Mouse (Mus musculus) cerebellum, adult 2 months (tissue): ENCODE measurements around the gene Cuta. TPM values are rescaled to one million over a fixed set of nuclear protein-coding genes. Genes with fewer than 3 reads are reported as not detected.

ENCODE experiments used
- DNase-seq, 2 experiments: peaks; one replicate each; pipeline ENCODE4 v3.0.0; 2021
- H3K27ac ChIP-seq: fragments of 200-500 bp; 2 replicates; pipeline ENCODE4 v1.5.1; 2012; ENCODE audit warnings: low read length, control low read depth, inconsistent platforms; ENCODE audit not compliant: insufficient read depth
- H3K27me3 ChIP-seq: fragments of 200-500 bp; 2 replicates; pipeline ENCODE4 v1.6.1; 2012; ENCODE audit warnings: inconsistent platforms, mild to moderate bottlenecking, low read length, moderate library complexity; ENCODE audit not compliant: control insufficient read depth, insufficient read depth
- H3K4me1 ChIP-seq: fragments of 200-500 bp; 2 replicates; pipeline ENCODE4 v1.6.1; 2011; ENCODE audit warnings: low read length; ENCODE audit not compliant: control insufficient read depth, insufficient read depth
- H3K4me3 ChIP-seq: fragments of 200-500 bp; replicated peaks from 2 replicates; pipeline ENCODE3; 2011; ENCODE audit warnings: mild to moderate bottlenecking, low read depth, low read length, control low read depth; ENCODE audit not compliant: insufficient read depth
- CTCF ChIP-seq: fragments of 200-500 bp; IDR thresholded peaks from 2 replicates; pipeline ENCODE4 v1.5.1; 2011; ENCODE audit warnings: low read depth, mild to moderate bottlenecking, control low read depth, low read length, moderate library complexity, borderline replicate concordance; ENCODE audit not compliant: insufficient read depth
- POLR2A ChIP-seq: fragments of 200-500 bp; IDR thresholded peaks from 2 replicates; pipeline ENCODE4 v1.6.1; 2011; ENCODE audit warnings: low read length, control low read depth, borderline replicate concordance; ENCODE audit not compliant: insufficient read depth
- WGBS: fragments of 180-500 bp; shearing (Covaris S2); methylation state at CpG from one replicate; pipeline ENCODE4 v1.1.7; 2018; 5-methylcytosine and 5-hydroxymethylcytosine counted together
- polyA plus RNA-seq: library from polyadenylated mRNA; depleted of rRNA; stranded (reverse); fragments of >200 nt; gene quantifications from 2 replicates; pipeline ENCODE4 v1.2.3, GENCODE M21; 2012

The Cuta gene
- polyA plus RNA-seq, 1 experiment = 187 TPM

GRCm38 (mm10) chr17:26972703-26973574 is 33.6 kb upstream of the Cuta start, which contains the start of gene Zbtb9:
TSS of gene Zbtb9 (plus strand) at chr17:26973167.
- TF ChIP-seq POLR2A (peak; percentile 98), CTCF (no peak)
- H3K4me3 ChIP-seq = peak within 1 kb of the TSS; percentile 89
- DNase-seq = peak; percentile 96 to 97
- H3K27me3 ChIP-seq = no peaks in the 10 kb centered on the region
- peak within 1 kb of the TSS; percentile 14 for H3K27ac ChIP-seq
- under 1% methylated on average over 74 of the region's 75 CpGs for WGBS
- H3K4me1 ChIP-seq = peaks cover 11% of the 10 kb centered on the region; the same call in 1 of the 2 replicates

GRCm38 (mm10) chr17:26972107-26972506 is 32.7 kb upstream of the Cuta start:
- whole genome bisulfite sequencing = 4% methylated on average over 3 of the region's 3 CpGs
- Histone ChIP-seq H3K27ac (no peak overlapping the region), H3K4me1 (peaks cover 11% of the 10 kb centered on the region; the same call in 1 of the 2 replicates), H3K4me3 (peak overlapping the region; percentile 89), H3K27me3 (no peaks in the 10 kb centered on the region)
- TF ChIP-seq POLR2A = no peak
- TF ChIP-seq CTCF = no peak
- no peak for DNase-seq

- WGBS = 60% methylated on average over 8 of the region's 8 CpGs
- no peak overlapping the region for H3K27ac ChIP-seq
- TF ChIP-seq POLR2A (no peak), CTCF (no peak)
- peaks cover 11% of the 10 kb centered on the region; the same call in 1 of the 2 replicates for H3K4me1 ChIP-seq
- no peak overlapping the region for H3K4me3 ChIP-seq
- no peaks in the 10 kb centered on the region for H3K27me3 ChIP-seq
- no peak for DNase-seq
These were observed 32.0 kb upstream of the Cuta start for GRCm38 (mm10) chr17:26971247-26971905.

- no peak overlapping the region for H3K4me3 ChIP-seq
- WGBS = 69% methylated on average over 12 of the region's 12 CpGs
- no peaks in the 10 kb centered on the region for H3K27me3 ChIP-seq
- TF ChIP-seq CTCF (no peak), POLR2A (no peak)
- H3K4me1 ChIP-seq = peaks cover 11% of the 10 kb centered on the region; the same call in 1 of the 2 replicates
- no peak overlapping the region for H3K27ac ChIP-seq
- no peak for DNase-seq
These were observed 30.9 kb upstream of the Cuta start for GRCm38 (mm10) chr17:26970221-26970620.

GRCm38 (mm10) chr17:26969257-26969656 is 29.9 kb upstream of the Cuta start:
- TF ChIP-seq CTCF (no peak), POLR2A (no peak)
- 89% methylated on average over 6 of the region's 6 CpGs for WGBS

GRCm38 (mm10) chr17:26968200-26968611 is 28.8 kb upstream of the Cuta start:
- no peak for TF ChIP-seq POLR2A
- no peak for TF ChIP-seq CTCF
- 86% methylated on average over 6 of the region's 6 CpGs for WGBS
- Histone ChIP-seq H3K27me3 (no peaks in the 10 kb centered on the region), H3K4me1 (no peaks in the 10 kb centered on the region), H3K27ac (no peak overlapping the region), H3K4me3 (no peak overlapping the region)
- DNase-seq = no peak

More at GRCm38 (mm10) chr17:26969257-26969656, 29.9 kb upstream of the Cuta start:
- Histone ChIP-seq H3K4me3 (no peak overlapping the region), H3K27me3 (no peaks in the 10 kb centered on the region), H3K4me1 (peaks cover 6% of the 10 kb centered on the region; the same call in 1 of the 2 replicates), H3K27ac (no peak overlapping the region)
- no peak for DNase-seq

GRCm38 (mm10) chr17:26967477-26967876 is 28.1 kb upstream of the Cuta start:
- Histone ChIP-seq H3K4me3 (no peak overlapping the region), H3K4me1 (no peaks in the 10 kb centered on the region), H3K27ac (no peak overlapping the region), H3K27me3 (no peaks in the 10 kb centered on the region)
- TF ChIP-seq CTCF (no peak), POLR2A (no peak)
- WGBS = 93% methylated on average over 6 of the region's 6 CpGs
- no peak for DNase-seq
